Mouse (Mus musculus) testis, postnatal 14 days (tissue): ENCODE data around the gene Scnn1b.

Experiments used
- DNase-seq: peaks from one replicate; pipeline ENCODE4 v3.0.0; 2021; ENCODE audit warnings: low spot score

Gene Scnn1b

GRCm38 (mm10) chr7:121966169-121966568 lies 101.3 kb downstream of the Scnn1b start:
- no peak for DNase-seq
